Mouse (Mus musculus): ENCODE data around the gene Gm3239. TPM values are rescaled to one million over a fixed set of nuclear protein-coding genes. Genes with fewer than 3 reads are reported as not detected.
"Not testable (repeated sequence)": the region's sequence is repeated elsewhere in the genome, so short reads cannot be mapped to it uniquely, and the experiment has no call there.

The Gm3239 gene
- not detected in 2 replicates for polyA plus RNA-seq (2011; ENCODE audit: insufficient read depth, insufficient read length, low replicate concordance, missing spikeins)

- H3K4me1 ChIP-seq (ENCODE audit: control insufficient read depth, insufficient read depth, low read length); H3K4me3 ChIP-seq (replicated peaks; ENCODE audit: control insufficient read depth, low read depth, low read length); H3K27ac ChIP-seq (ENCODE audit: control insufficient read depth, insufficient read depth, low read depth, low read length, poor library complexity): not testable (repeated sequence)
- WGBS, result 40% methylated on average over 1 of the region's 2 CpGs
These were observed at the start of gene Gm3239 for GRCm38 (mm10) chr14:4663892-4664291. Gene Gm3239 (plus strand): TSS chr14:4664192.

GRCm38 (mm10) chr14:4632052-4632451 is 31.9 kb upstream of the Gm3239 start, which contains the start of gene Gm8159:
Gene Gm8159 (plus strand): TSS chr14:4632352.
- no CpG with 5 or more reads among the region's 2 CpGs for WGBS
- not testable (repeated sequence) for H3K4me1 ChIP-seq (ENCODE audit: control insufficient read depth, insufficient read depth, low read length); H3K4me3 ChIP-seq (replicated peaks; ENCODE audit: control insufficient read depth, low read depth, low read length); H3K27ac ChIP-seq (ENCODE audit: control insufficient read depth, insufficient read depth, low read depth, low read length, poor library complexity)

GRCm38 (mm10) chr14:4649309-4649708 is 14.7 kb upstream of the Gm3239 start:
- WGBS, result 2% methylated on average over 17 of the region's 18 CpGs
- not testable (repeated sequence) for H3K4me1 ChIP-seq (ENCODE audit: control insufficient read depth, insufficient read depth, low read length); H3K4me3 ChIP-seq (replicated peaks; ENCODE audit: control insufficient read depth, low read depth, low read length); H3K27ac ChIP-seq (ENCODE audit: control insufficient read depth, insufficient read depth, low read depth, low read length, poor library complexity)

- not testable (repeated sequence) for H3K27ac ChIP-seq (ENCODE audit: control insufficient read depth, insufficient read depth, low read depth, low read length, poor library complexity); H3K4me1 ChIP-seq (ENCODE audit: control insufficient read depth, insufficient read depth, low read length); H3K4me3 ChIP-seq (replicated peaks; ENCODE audit: control insufficient read depth, low read depth, low read length)
- WGBS, result 7% methylated on average over 5 of the region's 9 CpGs
These were observed 13.7 kb upstream of the Gm3239 start for GRCm38 (mm10) chr14:4650324-4650723.

GRCm38 (mm10) chr14:4708938-4709337 is 44.9 kb downstream of the Gm3239 start, which contains the start of gene Gm7876:
Gene Gm7876 (plus strand): TSS chr14:4709238.
- 70% methylated on average over 1 of the region's 2 CpGs for WGBS
- H3K4me3 ChIP-seq (replicated peaks; ENCODE audit: control insufficient read depth, low read depth, low read length); H3K4me1 ChIP-seq (ENCODE audit: control insufficient read depth, insufficient read depth, low read length); H3K27ac ChIP-seq (ENCODE audit: control insufficient read depth, insufficient read depth, low read depth, low read length, poor library complexity): not testable (repeated sequence)

Other genes with a start within 250 kb of the Gm3239 start
- gene Gm3164, start 248.7 kb upstream of the Gm3239 start, polyA plus RNA-seq (2011; ENCODE audit: insufficient read depth, insufficient read length, low replicate concordance, missing spikeins), result not detected in 2 replicates
- not detected in 2 replicates for gene Gm3173, start 233.2 kb upstream of the Gm3239 start, polyA plus RNA-seq (2011; ENCODE audit: insufficient read depth, insufficient read length, low replicate concordance, missing spikeins)
- gene Gm3182, start 182.4 kb upstream of the Gm3239 start, polyA plus RNA-seq (2011; ENCODE audit: insufficient read depth, insufficient read length, low replicate concordance, missing spikeins), result not detected in 2 replicates
- not detected in 2 replicates for gene Gm3047, start 108.8 kb upstream of the Gm3239 start, polyA plus RNA-seq (2011; ENCODE audit: insufficient read depth, insufficient read length, low replicate concordance, missing spikeins)
- not detected in 2 replicates for gene Gm8159, start 31.8 kb upstream of the Gm3239 start, polyA plus RNA-seq (2011; ENCODE audit: insufficient read depth, insufficient read length, low replicate concordance, missing spikeins)
- not detected in 2 replicates for gene Gm7876, start 45.0 kb downstream of the Gm3239 start, polyA plus RNA-seq (2011; ENCODE audit: insufficient read depth, insufficient read length, low replicate concordance, missing spikeins)
- not detected in 2 replicates for gene Gm3252, start 62.6 kb downstream of the Gm3239 start, polyA plus RNA-seq (2011; ENCODE audit: insufficient read depth, insufficient read length, low replicate concordance, missing spikeins)
- not detected in 2 replicates for gene Gm9602, start 112.1 kb downstream of the Gm3239 start, polyA plus RNA-seq (2011; ENCODE audit: insufficient read depth, insufficient read length, low replicate concordance, missing spikeins)
- not detected in 2 replicates for gene Gm3269, start 173.9 kb downstream of the Gm3239 start, polyA plus RNA-seq (2011; ENCODE audit: insufficient read depth, insufficient read length, low replicate concordance, missing spikeins)
- gene Gm3264, start 191.4 kb downstream of the Gm3239 start, polyA plus RNA-seq (2011; ENCODE audit: insufficient read depth, insufficient read length, low replicate concordance, missing spikeins), result not detected in 2 replicates
- not detected in 2 replicates for gene Gm3278, start 228.2 kb downstream of the Gm3239 start, polyA plus RNA-seq (2011; ENCODE audit: insufficient read depth, insufficient read length, low replicate concordance, missing spikeins)